Mouse (Mus musculus): ENCODE data around the gene Olfr943.

Gene Olfr943

GRCm38 (mm10) chr9:39166004-39166403 lies at the start of gene Olfr943:
TSS of gene Olfr943 (plus strand) at chr9:39166304.
- DNase-seq (ENCODE audit: low spot score in 2 of 2): no peak

GRCm38 (mm10) chr9:39127326-39127725 lies 38.8 kb upstream of the Olfr943 start:
- no peak for DNase-seq (ENCODE audit: low spot score in 2 of 2)

GRCm38 (mm10) chr9:39127831-39128230 lies 38.3 kb upstream of the Olfr943 start, which contains the start of gene Olfr27:
TSS of gene Olfr27 (plus strand) at chr9:39128131.
- DNase-seq (ENCODE audit: low spot score in 2 of 2): no peak

GRCm38 (mm10) chr9:39152401-39152800 lies 13.7 kb upstream of the Olfr943 start:
- no peak for DNase-seq (ENCODE audit: low spot score in 2 of 2)

GRCm38 (mm10) chr9:39201620-39202019 lies 35.5 kb downstream of the Olfr943 start, which contains the start of gene Olfr944:
TSS of gene Olfr944 (plus strand) at chr9:39201920.
- DNase-seq (ENCODE audit: low spot score in 2 of 2): no peak

Measured in spleen, postnatal 10 days (tissue).